Mouse (Mus musculus) kidney, adult 8-10 months (tissue): Measurements from ENCODE around the gene Dcpp2.
"Not testable (repeated sequence)": the region's sequence is repeated elsewhere in the genome, so short reads cannot be mapped to it uniquely, and the experiment has no call there.

Experiments used
- DNase-seq, 2 experiments: peaks; one replicate each; pipeline ENCODE4 v3.0.0; 2022

Dcpp2 gene

DNA sequence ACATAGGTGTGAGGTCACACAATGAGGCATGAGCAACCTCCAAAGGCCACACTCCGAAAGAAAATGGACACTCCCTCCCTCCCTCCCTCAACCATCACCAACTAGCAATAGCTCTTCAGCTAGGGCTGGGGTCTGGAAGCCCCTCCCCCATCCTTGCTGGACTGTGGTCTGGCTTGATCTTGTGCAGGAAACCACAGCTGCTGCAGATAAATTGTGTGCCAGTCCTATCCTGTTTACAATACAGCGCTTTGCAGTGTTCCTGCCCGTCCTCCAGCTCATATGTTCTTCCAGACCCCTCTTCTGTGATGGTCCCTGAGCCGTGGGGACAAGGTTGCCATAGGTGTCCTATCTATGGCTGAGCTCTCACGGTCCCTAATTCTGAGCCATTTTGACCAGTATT is 50.5 kb downstream of the Dcpp2 start:
- DNase-seq = no peak

DNA sequence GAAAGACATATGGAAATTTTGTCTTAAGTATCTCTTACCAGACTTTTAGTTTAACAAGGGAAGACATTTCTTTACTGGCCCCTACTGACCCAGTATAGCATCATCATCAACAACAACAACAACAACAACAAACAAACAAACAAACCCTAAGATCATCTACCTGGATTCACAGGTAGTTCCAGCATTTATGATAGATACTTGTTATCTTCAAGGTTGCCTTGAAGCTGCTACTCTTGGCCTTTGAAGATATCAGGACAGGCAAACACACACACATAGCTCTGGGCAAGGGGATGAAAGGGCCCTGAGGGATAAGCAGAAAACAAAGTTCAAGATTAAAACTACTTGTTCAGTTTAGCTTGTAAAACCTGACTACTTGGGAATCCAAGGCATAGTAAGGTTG is 60.7 kb downstream of the Dcpp2 start, which contains the start of gene Sbp:
Gene Sbp, plus strand, starts transcription at position 301 of the 400 bp plus-strand sequence.
- no peak for DNase-seq

DNA sequence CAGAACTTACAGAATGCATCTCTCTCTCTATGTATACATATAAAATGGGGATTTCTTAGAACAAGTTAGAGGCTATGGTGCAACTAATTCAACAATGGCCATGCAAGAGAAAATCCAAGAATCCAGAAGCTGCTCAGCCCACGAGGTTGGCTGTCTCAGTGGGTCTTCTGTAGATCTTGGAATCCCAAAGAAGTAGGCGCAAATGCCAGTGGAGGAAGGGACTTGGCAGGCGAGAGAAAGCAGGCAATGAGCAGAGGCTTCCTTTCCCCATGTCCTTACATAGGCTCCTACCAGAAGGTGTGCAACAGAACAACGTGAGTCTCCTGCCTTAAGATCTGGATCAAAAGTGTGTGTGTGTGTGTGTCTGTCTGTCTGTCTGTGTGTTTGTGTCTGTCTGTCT is 66.8 kb downstream of the Dcpp2 start:
- DNase-seq = not testable (repeated sequence)

DNA sequence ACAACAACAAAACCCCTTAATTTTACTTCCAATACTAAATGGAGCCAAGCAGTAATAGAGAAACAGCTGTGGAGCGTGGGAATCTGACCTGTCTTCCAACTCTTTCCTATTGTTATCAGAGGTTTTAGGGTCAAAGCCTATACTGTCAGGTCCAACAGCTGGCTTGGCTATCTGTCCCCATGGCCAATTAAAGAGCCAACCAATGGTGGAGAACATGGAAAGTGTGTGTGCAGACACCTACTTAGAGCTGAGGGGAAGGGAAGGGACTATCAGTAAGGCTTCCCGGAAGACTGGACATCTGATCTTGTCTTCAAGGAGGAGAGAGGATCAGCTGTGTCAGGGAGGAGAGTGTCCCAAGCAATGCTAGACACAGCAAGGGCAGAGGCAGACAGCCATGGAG is 68.4 kb downstream of the Dcpp2 start:
- DNase-seq = no peak
